Mouse (Mus musculus) liver, adult 2 months (tissue): ENCODE data around the gene Lmo1. TPM values are rescaled to one million over a fixed set of nuclear protein-coding genes. Genes with fewer than 3 reads are reported as not detected.
A peak's percentile ranks its signal among the peaks of the same experiment; 100 is the strongest.

Experiments used
- DNase-seq: peaks from one replicate; pipeline ENCODE4 v3.0.0-alpha.2; 2011; ENCODE audit warnings: low read depth, low spot score; ENCODE audit errors: extremely low read depth
- H3K27ac ChIP-seq: fragments of 200-500 bp; replicated peaks from 2 replicates; pipeline ENCODE4 v1.5.1; 2012; ENCODE audit warnings: low read depth, mild to moderate bottlenecking, control low read depth, inconsistent platforms, low read length; ENCODE audit not compliant: insufficient read depth
- H3K27me3 ChIP-seq: fragments of 200-500 bp; 2 replicates; pipeline ENCODE4 v1.6.1; 2012; ENCODE audit warnings: mild to moderate bottlenecking, moderate library complexity, low read length, inconsistent platforms; ENCODE audit not compliant: control insufficient read depth, insufficient read depth
- H3K36me3 ChIP-seq: fragments of 200-500 bp; 2 replicates; pipeline ENCODE4 v1.6.1; 2012; ENCODE audit warnings: low read length, inconsistent platforms; ENCODE audit not compliant: control insufficient read depth, insufficient read depth
- H3K4me1 ChIP-seq: fragments of 200-500 bp; 2 replicates; pipeline ENCODE4 v1.6.1; 2011; ENCODE audit warnings: low read length; ENCODE audit not compliant: control insufficient read depth, insufficient read depth
- H3K4me3 ChIP-seq: fragments of 200-500 bp; 2 replicates; pipeline ENCODE4 v1.5.1; 2011; ENCODE audit warnings: low read depth, mild to moderate bottlenecking, control low read depth, low read length, moderate library complexity; ENCODE audit not compliant: insufficient read depth
- H3K79me2 ChIP-seq: fragments of 200-500 bp; 2 replicates; pipeline ENCODE4 v1.6.1; 2012; ENCODE audit warnings: inconsistent platforms, mild to moderate bottlenecking, low read length, moderate library complexity; ENCODE audit not compliant: control insufficient read depth, insufficient read depth
- H3K9ac ChIP-seq: fragments of 200-500 bp; 2 replicates; pipeline ENCODE4 v1.6.1; 2012; ENCODE audit warnings: low read depth, mild to moderate bottlenecking, control low read depth, inconsistent platforms, low read length
- CTCF ChIP-seq: fragments of 200-500 bp; IDR thresholded peaks from 2 replicates; pipeline ENCODE4 v1.5.1; 2011; ENCODE audit warnings: low read depth, low read length, control low read depth
- POLR2A ChIP-seq: fragments of 200-500 bp; IDR thresholded peaks from 2 replicates; pipeline ENCODE4 v1.6.1; 2011; ENCODE audit warnings: low read length, control low read depth; ENCODE audit not compliant: insufficient read depth; ENCODE audit errors: extremely low read depth
- WGBS: fragments of 180-500 bp; shearing (Covaris S2); methylation state at CpG from one replicate; pipeline ENCODE4 v1.1.7; 2018; 5-methylcytosine and 5-hydroxymethylcytosine counted together
- polyA plus RNA-seq: library from polyadenylated mRNA; depleted of rRNA; stranded (reverse); fragments of >200 nt; gene quantifications from 2 replicates; pipeline ENCODE4 v1.2.3, GENCODE M21; 2012
- total RNA-seq: library from RNA; depleted of rRNA; stranded (reverse); fragments of >200 nt; gene quantifications from 2 replicates; pipeline ENCODE4 v1.2.3, GENCODE M21; 2014

The Lmo1 gene
- total and polyA plus RNA-seq, 2 experiments, result not detected

GRCm38 (mm10) chr7:109151088-109151487 lies 23.9 kb downstream of the Lmo1 start:
- 93% methylated on average over 4 of the region's 4 CpGs for whole genome bisulfite sequencing

DNA sequence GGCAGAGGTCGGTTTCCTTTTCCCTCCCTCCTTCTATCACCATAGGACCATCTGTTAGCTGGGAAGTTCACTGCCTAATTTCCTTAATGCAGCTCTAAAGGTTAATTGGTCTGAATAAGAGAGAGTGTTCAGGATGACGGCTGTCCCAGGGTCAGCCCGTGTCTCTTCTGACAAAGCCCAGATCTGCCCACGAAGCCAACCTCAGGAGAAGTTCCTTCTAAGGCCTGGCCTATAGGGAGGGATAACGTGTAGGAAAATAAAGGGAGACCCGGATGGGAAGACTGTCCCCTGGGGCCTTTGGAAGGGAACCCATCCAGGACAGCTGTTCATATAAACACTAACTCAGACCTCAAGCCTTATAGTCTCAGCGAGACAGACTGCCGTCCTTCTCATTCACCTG lies 29.8 kb downstream of the Lmo1 start:
- TF ChIP-seq POLR2A (no peak), CTCF (no peak)
- 76% methylated on average over 8 of the region's 8 CpGs for WGBS

More at GRCm38 (mm10) chr7:109151088-109151487, 23.9 kb downstream of the Lmo1 start:
- TF ChIP-seq CTCF, result no peak
- TF ChIP-seq POLR2A, result no peak
- Histone ChIP-seq H3K4me1 (no peaks in the 10 kb centered on the region), H3K79me2 (no peaks in the 10 kb centered on the region), H3K4me3 (no peak overlapping the region), H3K27ac (no peak overlapping the region), H3K9ac (no peak overlapping the region), H3K36me3 (no peaks in the 10 kb centered on the region), H3K27me3 (no peaks in the 10 kb centered on the region)
- DNase-seq, result no peak

DNA sequence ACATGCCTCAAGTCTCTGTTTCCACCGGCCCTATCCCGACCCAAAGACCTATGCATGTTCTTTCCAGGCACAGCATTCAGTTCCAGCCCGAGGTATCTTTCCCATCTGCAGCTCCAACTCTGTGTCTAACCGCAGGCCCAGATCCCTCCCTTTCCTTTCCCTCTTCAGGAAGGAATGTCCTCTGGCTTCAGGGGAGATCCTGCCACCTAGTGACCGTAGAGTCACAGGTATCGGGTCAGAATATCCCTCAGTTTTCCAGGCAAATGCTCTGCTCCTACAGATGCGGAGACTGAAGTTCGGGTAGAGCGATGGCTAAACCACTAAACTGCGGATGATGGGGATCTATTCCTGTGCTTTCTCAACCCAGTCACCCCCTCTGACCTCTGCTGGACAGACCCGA lies 30.3 kb downstream of the Lmo1 start:
- H3K4me3 ChIP-seq, result no peak overlapping the region
- WGBS, result 47% methylated on average over 11 of the region's 11 CpGs
- H3K9ac ChIP-seq, result no peak overlapping the region
- TF ChIP-seq CTCF (no peak), POLR2A (no peak)
- DNase-seq, result no peak
- no peak overlapping the region for H3K27ac ChIP-seq
- no peaks in the 10 kb centered on the region for H3K79me2 ChIP-seq
- H3K36me3 ChIP-seq, result no peaks in the 10 kb centered on the region
- no peaks in the 10 kb centered on the region for H3K27me3 ChIP-seq
- H3K4me1 ChIP-seq, result no peaks in the 10 kb centered on the region

More for the DNA sequence above, 29.8 kb downstream of the Lmo1 start:
- Histone ChIP-seq H3K27ac (no peak overlapping the region), H3K4me1 (no peaks in the 10 kb centered on the region), H3K4me3 (no peak overlapping the region), H3K79me2 (no peaks in the 10 kb centered on the region), H3K36me3 (no peaks in the 10 kb centered on the region), H3K9ac (no peak overlapping the region), H3K27me3 (no peaks in the 10 kb centered on the region)
- no peak for DNase-seq

DNA sequence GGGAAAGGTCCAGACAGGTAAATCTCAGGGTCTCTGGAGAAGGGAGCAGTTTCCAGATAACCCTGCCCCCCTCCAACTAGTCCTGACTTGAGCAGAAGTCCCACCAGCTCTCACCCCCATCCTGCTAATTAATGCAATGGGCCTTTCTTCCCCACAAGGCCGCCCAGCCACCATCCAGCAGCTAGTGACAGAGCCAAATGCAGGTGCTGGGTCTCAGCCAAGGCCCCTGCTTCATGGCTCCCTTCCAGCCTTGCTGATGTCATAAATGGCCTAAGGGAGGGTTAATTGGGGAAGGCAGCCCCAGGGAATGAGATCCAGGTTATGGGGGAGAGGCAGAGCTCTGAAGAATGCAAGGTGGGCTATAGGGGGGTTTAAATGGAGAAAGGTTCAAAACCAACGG lies 32.4 kb downstream of the Lmo1 start:
- TF ChIP-seq POLR2A (no peak), CTCF (no peak)
- no peak overlapping the region for H3K4me3 ChIP-seq
- no peak overlapping the region for H3K27ac ChIP-seq
- H3K27me3 ChIP-seq, result no peaks in the 10 kb centered on the region
- H3K79me2 ChIP-seq, result no peaks in the 10 kb centered on the region
- H3K36me3 ChIP-seq, result no peaks in the 10 kb centered on the region
- no peaks in the 10 kb centered on the region for H3K4me1 ChIP-seq
- 62% methylated on average over 2 of the region's 2 CpGs for WGBS
- no peak overlapping the region for H3K9ac ChIP-seq
- no peak for DNase-seq

DNA sequence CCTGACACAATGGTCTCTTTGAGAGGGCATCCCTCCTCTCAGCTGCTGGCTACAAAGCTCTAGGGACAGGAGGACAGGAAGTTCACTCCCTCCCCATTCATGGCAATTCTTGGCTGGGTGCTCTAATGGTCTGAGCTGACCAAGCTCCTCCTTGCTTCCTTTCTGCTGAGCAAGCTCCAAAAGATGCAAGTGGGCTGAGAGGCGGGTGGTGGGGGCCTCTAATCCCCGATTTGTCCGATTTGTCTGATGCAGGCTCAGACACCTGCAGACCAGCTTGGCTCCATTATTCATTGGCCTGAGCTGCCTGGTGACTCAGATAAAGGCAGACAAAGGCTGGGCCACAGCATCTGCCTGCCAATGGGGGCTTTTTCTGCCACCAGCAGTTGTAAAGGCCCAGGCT lies 33.3 kb downstream of the Lmo1 start:
- Histone ChIP-seq H3K4me1 (no peaks in the 10 kb centered on the region), H3K27ac (no peak overlapping the region), H3K27me3 (no peaks in the 10 kb centered on the region), H3K4me3 (no peak overlapping the region), H3K79me2 (no peaks in the 10 kb centered on the region), H3K36me3 (no peaks in the 10 kb centered on the region), H3K9ac (no peak overlapping the region)
- DNase-seq, result no peak
- TF ChIP-seq POLR2A (no peak), CTCF (no peak)
- 74% methylated on average over 3 of the region's 3 CpGs for WGBS

- DNase-seq, result no peak
- 47% methylated on average over 2 of the region's 2 CpGs for WGBS
These were observed 34.0 kb downstream of the Lmo1 start for GRCm38 (mm10) chr7:109141054-109141453.

DNA sequence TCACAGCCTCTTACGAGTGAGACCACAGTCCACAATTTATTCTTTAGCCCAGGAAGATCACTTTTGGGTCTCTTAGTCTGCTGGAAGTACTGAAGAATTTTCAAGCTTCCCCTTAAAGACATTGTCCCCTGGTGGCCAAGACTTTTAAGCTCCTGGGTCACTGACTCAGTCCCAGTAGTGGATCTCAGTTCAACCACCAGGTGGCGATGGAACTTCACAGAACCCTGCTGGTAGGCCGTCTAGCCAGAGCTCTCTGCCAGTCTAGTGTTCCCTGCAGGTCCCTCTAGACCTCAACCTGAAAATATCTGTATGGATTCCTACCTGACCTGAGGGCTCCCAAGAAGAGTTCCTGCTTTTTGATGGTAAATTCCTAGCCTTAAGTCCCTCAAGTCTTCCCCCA lies 35.6 kb downstream of the Lmo1 start:
- Histone ChIP-seq H3K36me3 (no peaks in the 10 kb centered on the region), H3K79me2 (no peaks in the 10 kb centered on the region), H3K4me1 (no peaks in the 10 kb centered on the region), H3K9ac (no peak overlapping the region), H3K27ac (no peak overlapping the region), H3K4me3 (no peak overlapping the region), H3K27me3 (no peaks in the 10 kb centered on the region)
- 6% methylated on average over 3 of the region's 3 CpGs for WGBS
- TF ChIP-seq POLR2A (no peak), CTCF (peak; percentile 89)
- DNase-seq, result peak; percentile 64

More at GRCm38 (mm10) chr7:109141054-109141453, 34.0 kb downstream of the Lmo1 start:
- no peaks in the 10 kb centered on the region for H3K27me3 ChIP-seq
- H3K4me1 ChIP-seq, result no peaks in the 10 kb centered on the region
- H3K9ac ChIP-seq, result no peak overlapping the region
- no peak overlapping the region for H3K27ac ChIP-seq
- no peak for TF ChIP-seq POLR2A
- no peak for TF ChIP-seq CTCF
- no peak overlapping the region for H3K4me3 ChIP-seq
- H3K79me2 ChIP-seq, result no peaks in the 10 kb centered on the region
- H3K36me3 ChIP-seq, result no peaks in the 10 kb centered on the region
